Mouse (Mus musculus): Measurements from ENCODE around the gene 2010315B03Rik.

- TF ChIP-seq POLR2A (IDR thresholded peaks at IDR 0.05; ENCODE audit: extremely low read depth, insufficient read depth, low read length), result no peak
- TF ChIP-seq CTCF (IDR thresholded peaks at IDR 0.05; ENCODE audit: extremely low read depth, insufficient read depth, low read length), result no peak
Observed at GRCm38 (mm10) chr9:124281448-124281791, 31.1 kb downstream of the 2010315B03Rik start.
